Mouse (Mus musculus): ENCODE results near the gene Slc39a11.

- TF ChIP-seq EP300 (IDR thresholded peaks at IDR 0.05; ENCODE audit: low read length), result no peak
- TF ChIP-seq IRF4 (IDR thresholded peaks at IDR 0.05; ENCODE audit: low read depth, low read length), result no peak
- TF ChIP-seq GABPA (IDR thresholded peaks at IDR 0.05; ENCODE audit: insufficient replicate concordance, low read depth, low read length), result no peak
- TF ChIP-seq BHLHE40 (IDR thresholded peaks at IDR 0.05; ENCODE audit: low read depth, low read length), result no peak
- TF ChIP-seq POLR2A (IDR thresholded peaks at IDR 0.05; ENCODE audit: low read depth, low read length), result no peak
- no peak for TF ChIP-seq ETS1 (conservative IDR thresholded peaks at IDR 0.05; ENCODE audit: low read depth, low read length)
- TF ChIP-seq UBTF (IDR thresholded peaks at IDR 0.05; ENCODE audit: low read depth, low read length), result no peak
- no peak for TF ChIP-seq JUN (IDR thresholded peaks at IDR 0.05; ENCODE audit: insufficient read depth, low read depth, low read length)
Measured at GRCm38 (mm10) chr11:113619420-113620080, 30.3 kb downstream of the Slc39a11 start.

All from CH12.LX (cell line).